Comparison of ENCODE assay signal across 26 mouse cellular contexts in the genomic region with DNA sequence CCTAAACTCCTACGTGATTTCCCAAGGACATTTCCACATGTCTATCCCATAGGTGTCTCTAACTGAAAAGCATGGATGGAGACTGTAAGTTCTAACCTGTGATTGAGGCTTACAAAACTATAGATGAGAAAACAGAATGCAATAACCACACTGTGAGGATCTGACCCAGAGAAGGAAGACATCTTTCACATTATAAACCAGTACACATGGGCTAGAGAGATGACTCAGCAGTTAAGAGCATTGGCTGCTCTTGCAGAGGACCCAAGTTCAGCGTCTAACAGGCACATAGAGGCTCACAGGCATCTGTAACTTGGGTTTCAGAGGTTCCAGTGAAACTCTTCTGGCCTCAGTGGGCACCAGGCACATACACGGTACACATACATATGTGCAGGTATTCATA. TPM values are rescaled to one million over a fixed set of nuclear protein-coding genes. Genes with fewer than 3 reads are reported as not detected.
DNase-seq lines count a peak whose midpoint lies in the region; TF ChIP-seq lines count a peak whose summit lies in the region.
"Had no signal": no experiment of that assay in that cellular context is flagged by ENCODE, and none has a peak within 500 bp of the region (broad histone marks: within the 10 kb centered on the region; RNA-seq: fewer than 3 reads in every experiment).

No protein-coding gene starts in this region.

- H3K36me3 ChIP-seq in CH12.LX (replicated peaks in 1 of 2; ENCODE audit: control insufficient read depth in 1 of 2, insufficient read depth in 1 of 2, low read length in 1 of 2) (peaks cover 0 to under 1% of the 10 kb centered on the region in 2 experiments), MEL (ENCODE audit: control insufficient read depth in 1 of 2, insufficient read depth in 2 of 2, low read length in 2 of 2) (peaks cover 0 to 9% of the 10 kb centered on the region in 2 experiments; a peak in 2 of 4 replicates)
- H3K36me3 ChIP-seq: embryonic facial prominence, embryonic 13.5 days; embryonic facial prominence, embryonic 15.5 days; forebrain, embryonic 10.5 days; forebrain, embryonic 12.5 days; G1E had no signal

- TF ChIP-seq POLR2A in CH12.LX (IDR thresholded peaks at IDR 0.05; ENCODE audit: low read depth, low read length): no peak
- no peak for TF ChIP-seq POLR2A in MEL (IDR thresholded peaks at IDR 0.05; ENCODE audit: control insufficient read depth in 1 of 2, insufficient read depth in 1 of 2, low read depth in 1 of 2, low read length in 2 of 2, poor library complexity in 1 of 2)

- DNase-seq in 416B (ENCODE audit: low read depth): peak; percentile 39
- no peak for DNase-seq in CH12.LX (ENCODE audit: extremely low read depth)
- DNase-seq in MEL (ENCODE audit: low read depth, low spot score): peak; percentile 38
- no peak for DNase-seq in adrenal gland, adult 18-20 months (ENCODE audit: low spot score in 2 of 2)
- DNase-seq in left cerebral cortex, postnatal 14 days (ENCODE audit: low spot score in 2 of 2): no peak
- DNase-seq: adrenal gland, adult 8-10 months; adrenal gland, postnatal 14 days; adrenal gland, postnatal 36 days; B cell, adult 2 months; cerebellum, adult 11-12 months; cerebellum, adult 2 months; cerebellum, adult 9-10 months; cerebellum, postnatal 10 days; cerebellum, postnatal 36 days; embryo, embryonic 11 days had no signal

- H3K27ac ChIP-seq in CH12.LX (ENCODE audit: insufficient read depth, low read depth): no peak overlapping the region
- no peak overlapping the region for H3K27ac ChIP-seq in MEL (ENCODE audit: control insufficient read depth, low read depth, low read length)
- H3K27ac ChIP-seq: embryonic facial prominence, embryonic 13.5 days; embryonic facial prominence, embryonic 15.5 days; forebrain, embryonic 10.5 days; forebrain, embryonic 12.5 days had no signal

- H3K9me3 ChIP-seq in CH12.LX (replicated peaks; ENCODE audit: low read length) (no peaks in the 10 kb centered on the region), MEL (replicated peaks; ENCODE audit: insufficient read depth, low read length) (no peaks in the 10 kb centered on the region)
- H3K9me3 ChIP-seq: embryonic facial prominence, embryonic 13.5 days; embryonic facial prominence, embryonic 15.5 days; forebrain, embryonic 10.5 days; forebrain, embryonic 12.5 days; G1E had no signal

- no peak for TF ChIP-seq RAD21 in CH12.LX (IDR thresholded peaks at IDR 0.05; ENCODE audit: low read depth, low read length)
- TF ChIP-seq RAD21 in MEL (IDR thresholded peaks at IDR 0.05; ENCODE audit: low read depth, low read length): no peak

- H3K27me3 ChIP-seq in CH12.LX (replicated peaks) (no peaks in the 10 kb centered on the region), MEL (ENCODE audit: control insufficient read depth in 1 of 2, insufficient read depth in 2 of 2, low read length in 2 of 2) (no peaks in the 10 kb centered on the region)
- H3K27me3 ChIP-seq: embryonic facial prominence, embryonic 13.5 days; embryonic facial prominence, embryonic 15.5 days; forebrain, embryonic 12.5 days had no signal

- in situ Hi-C loops in CH12.LX (cut with MboI; ENCODE audit: low pct_ligation_motif_present, low pct_unique_long_range_greater_than_20kb, low sequenced_read_pairs): no loop called here

- intact Hi-C loops in left cerebral cortex, postnatal 14 days (cut with DNase I): no loop called here

- dilution Hi-C loops in CH12.LX (cut with MboI; ENCODE audit: extremely low pct_ligation_motif_present, extremely low pct_unique_long_range_greater_than_20kb, low sequenced_read_pairs): no loop called here

- TF ChIP-seq CTCF in CH12.LX (conservative IDR thresholded peaks at IDR 0.05 in 1 of 2, IDR thresholded peaks at IDR 0.05 in 1 of 2; ENCODE audit: low read depth in 2 of 2, low read length in 2 of 2) (no peak), MEL (IDR thresholded peaks at IDR 0.05 in 2 of 3, conservative IDR thresholded peaks at IDR 0.05 in 1 of 3; ENCODE audit: control insufficient read depth in 1 of 3, insufficient read depth in 1 of 3, low read depth in 2 of 3, low read length in 3 of 3, poor library complexity in 1 of 3, severe bottlenecking in 1 of 3) (no peak)

- no peak for TF ChIP-seq EP300 in CH12.LX (IDR thresholded peaks at IDR 0.05; ENCODE audit: low read length)
- TF ChIP-seq EP300 in MEL (IDR thresholded peaks at IDR 0.05; ENCODE audit: low read depth in 1 of 2, low read length in 2 of 2): no peak

- H3K4me1 ChIP-seq in CH12.LX (ENCODE audit: control insufficient read depth in 1 of 2, insufficient read depth in 2 of 2) (peaks cover 0 to 15% of the 10 kb centered on the region in 2 experiments; a peak in 2 of 4 replicates), MEL (ENCODE audit: control insufficient read depth in 1 of 2, insufficient read depth in 2 of 2, low read length in 2 of 2) (peaks cover 3 to 6% of the 10 kb centered on the region in 2 experiments; a peak in 3 of 4 replicates)

- H3K9ac ChIP-seq in CH12.LX (ENCODE audit: insufficient read depth, low read depth) (no peak overlapping the region), MEL (ENCODE audit: control insufficient read depth, low read depth, low read length, poor library complexity, severe bottlenecking) (no peak overlapping the region)
- H3K9ac ChIP-seq: embryonic facial prominence, embryonic 13.5 days; embryonic facial prominence, embryonic 15.5 days; forebrain, embryonic 12.5 days had no signal

- H3K4me3 ChIP-seq in CH12.LX (replicated peaks in 1 of 3; ENCODE audit: low read depth in 2 of 3, low read length in 2 of 3, poor library complexity in 1 of 3) (no peak overlapping the region), MEL (ENCODE audit: control insufficient read depth in 1 of 2, insufficient read depth in 1 of 2, low read depth in 2 of 2, low read length in 2 of 2) (no peak overlapping the region)
- H3K4me3 ChIP-seq: embryonic facial prominence, embryonic 13.5 days; embryonic facial prominence, embryonic 15.5 days; erythroblast, embryonic 14.5 days; forebrain, embryonic 10.5 days; forebrain, embryonic 12.5 days had no signal

- H3K79me2 ChIP-seq in CH12.LX (replicated peaks; ENCODE audit: control insufficient read depth, extremely low read depth, insufficient read depth, poor library complexity, severe bottlenecking) (peaks cover 5% of the 10 kb centered on the region; the same call in 1 of the 2 replicates), MEL (ENCODE audit: control insufficient read depth, insufficient read depth, low read length, poor library complexity) (0 out of 2 replicates have a peak, but pooled peaks cover 2% of the 10 kb centered on the region)

- no peak overlapping the region for H3K4me2 ChIP-seq in CH12.LX (ENCODE audit: insufficient read depth, low read depth, poor library complexity, severe bottlenecking)
- H3K4me2 ChIP-seq: embryonic facial prominence, embryonic 13.5 days; embryonic facial prominence, embryonic 15.5 days; forebrain, embryonic 12.5 days had no signal

TF ChIP-seq in CH12.LX, 34 proteins besides CTCF, POLR2A, EP300 and RAD21:
- TF ChIP-seq IRF4 (IDR thresholded peaks at IDR 0.05; ENCODE audit: low read depth, low read length) (no peak), TBP (conservative IDR thresholded peaks at IDR 0.05; ENCODE audit: low read depth, low read length) (no peak), MAFK (IDR thresholded peaks at IDR 0.05; ENCODE audit: insufficient replicate concordance, low read length) (peak; percentile 64; the same call in 1 of the 2 replicates)

TF ChIP-seq in MEL, 35 proteins besides CTCF, POLR2A, EP300 and RAD21:
- peak; percentile 65; the same call in 1 of the 2 replicates for TF ChIP-seq MAFK (IDR thresholded peaks at IDR 0.05; ENCODE audit: borderline replicate concordance, low read depth, low read length)
- TF ChIP-seq USF1 (IDR thresholded peaks at IDR 0.05; ENCODE audit: low read depth, low read length): no peak

RNA-seq across cellular contexts. Expression of a gene that starts 3.8 kb away (rescaled TPM):
- total RNA-seq in CH12.LX (2012; rRNA removed) (19.8 and 26.5 TPM in 2 replicates), CH12.LX (2014; rRNA removed) (10.6 and 11.3 TPM in 2 replicates), MEL (2012; rRNA removed) (11.7 and 13.7 TPM in 2 replicates)
- polyA plus RNA-seq in CH12.LX (2012; ENCODE audit: insufficient read length, low read depth) (19.2 and 23.8 TPM in 2 replicates), MEL (2012; ENCODE audit: insufficient read depth in 1 of 2, insufficient read length in 2 of 2, low read depth in 1 of 2, low replicate concordance in 2 of 2, missing spikeins in 1 of 2) (10 to 100 TPM in 1 of 2 experiments, not detected in 1; 24.1 TPM)
- 10 to 100 TPM; 13.0 to 18.6 TPM for total RNA-seq in adrenal gland, adult 18-20 months (2021)
- 10 to 100 TPM; 30.6 to 31.2 TPM for total RNA-seq in left cerebral cortex, postnatal 14 days (2021)

RNA-seq across cellular contexts. Expression of a gene that starts 5.5 kb away (rescaled TPM):
- total RNA-seq in CH12.LX (2012; rRNA removed): 0.08 and 0.17 TPM in 2 replicates
- total RNA-seq in CH12.LX (2014; rRNA removed): not detected in 2 replicates
- polyA plus RNA-seq in CH12.LX (2012; ENCODE audit: insufficient read length, low read depth): 0.55 and 0.77 TPM in 2 replicates
- total RNA-seq in MEL (2012; rRNA removed): not detected in 2 replicates
- polyA plus RNA-seq in MEL (2012; ENCODE audit: insufficient read depth in 1 of 2, insufficient read length in 2 of 2, low read depth in 1 of 2, low replicate concordance in 2 of 2, missing spikeins in 1 of 2): not detected
- total RNA-seq in adrenal gland, adult 18-20 months (2021): not detected
- total RNA-seq in left cerebral cortex, postnatal 14 days (2021): not detected
- total RNA-seq: adrenal gland, adult 8-10 months; adrenal gland, postnatal 14 days; adrenal gland, postnatal 36 days; common myeloid progenitor, adult 5-6 weeks had no signal
- polyA plus RNA-seq: cerebellum, adult 2 months; embryonic facial prominence, embryonic 11.5 days; embryonic facial prominence, embryonic 13.5 days; embryonic facial prominence, embryonic 15.5 days; erythroblast, embryonic 14.5 days; forebrain, embryonic 10.5 days; forebrain, embryonic 12.5 days; forebrain, embryonic 14.5 days; forebrain, embryonic 16.5 days; frontal cortex, adult 2 months; G1E had no signal

RNA-seq across cellular contexts. Expression of a gene that starts 36.6 kb away (rescaled TPM):
- total RNA-seq in CH12.LX (2012; rRNA removed): 7.9 and 8.3 TPM in 2 replicates
- 5.9 and 9.7 TPM in 2 replicates for total RNA-seq in CH12.LX (2014; rRNA removed)
- 11.9 and 12.2 TPM in 2 replicates for polyA plus RNA-seq in CH12.LX (2012; ENCODE audit: insufficient read length, low read depth)
- 9.4 and 10.1 TPM in 2 replicates for total RNA-seq in MEL (2012; rRNA removed)
- 10 to 100 TPM in 1 of 2 experiments, not detected in 1; 15.9 TPM for polyA plus RNA-seq in MEL (2012; ENCODE audit: insufficient read depth in 1 of 2, insufficient read length in 2 of 2, low read depth in 1 of 2, low replicate concordance in 2 of 2, missing spikeins in 1 of 2)
- total RNA-seq in adrenal gland, adult 18-20 months (2021): 1 to 10 TPM; 6.9 to 7.6 TPM
- 1 to 10 TPM; 3.3 to 4.4 TPM for total RNA-seq in left cerebral cortex, postnatal 14 days (2021)

RNA-seq across cellular contexts. Expression of a gene that starts 51.5 kb away (rescaled TPM):
- total RNA-seq in CH12.LX (2012; rRNA removed) (1.9 and 3.6 TPM in 2 replicates), CH12.LX (2014; rRNA removed) (1.2 TPM in 2 replicates), MEL (2012; rRNA removed) (2.5 TPM in 2 replicates)
- polyA plus RNA-seq in CH12.LX (2012; ENCODE audit: insufficient read length, low read depth) (2.1 and 2.8 TPM in 2 replicates), MEL (2012; ENCODE audit: insufficient read depth in 1 of 2, insufficient read length in 2 of 2, low read depth in 1 of 2, low replicate concordance in 2 of 2, missing spikeins in 1 of 2) (1 to 10 TPM in 1 of 2 experiments, not detected in 1; 4.0 TPM)
- total RNA-seq in adrenal gland, adult 18-20 months (2021): 10 to 100 TPM; 23.8 to 39.5 TPM
- total RNA-seq in left cerebral cortex, postnatal 14 days (2021): 1 to 10 TPM; 2.6 to 3.5 TPM
- polyA plus RNA-seq: erythroblast, embryonic 14.5 days had no signal

Comparison
In these comparisons a context has a peak if more than half of its experiments do, and no peak if none do; other contexts are left out.
1. DNase-seq: peak in 416B (single experiment) and MEL (single experiment); none in CH12.LX (single experiment), adrenal gland, adult 18-20 months (0 of 2) and left cerebral cortex, postnatal 14 days (0 of 2).